8 mouse cellular contexts compared by ENCODE assay signal in genomic region chr4:55531096-55531855, GRCm38 (mm10). TPM values are rescaled to one million over a fixed set of nuclear protein-coding genes. Genes with fewer than 3 reads are reported as not detected.
A peak's percentile ranks its signal among the peaks of the same experiment; 100 is the strongest.
DNase-seq lines count a peak whose midpoint lies in the region; ATAC-seq and TF ChIP-seq lines count a peak whose summit lies in the region.

No protein-coding gene starts in this region.

- DNase-seq in adrenal gland, postnatal 4 days (ENCODE audit: low spot score in 2 of 2) = peak; percentile 8 to 21
- peak; percentile 57 for DNase-seq in gastrocnemius, postnatal 10 days
- peak; percentile 28 for DNase-seq in hindbrain, postnatal 0 days (ENCODE audit: low spot score)
- peak; percentile 50 for DNase-seq in urinary bladder, postnatal 14 days (ENCODE audit: low spot score)

- no peak for ATAC-seq in erythroblast, adult 5-6 weeks (replicated peaks; ENCODE audit: low FRiP score, poor library complexity, severe bottlenecking)
- ATAC-seq in hindbrain, postnatal 0 days = no peak
- no peak for ATAC-seq in liver, embryonic 16.5 days (ENCODE audit: low read depth)
- 0 out of 2 replicates have a peak, but pooled peaks have one; percentile 1 for ATAC-seq in neutrophil, adult 5-6 weeks (ENCODE audit: extremely low read depth, insufficient number of reproducible peaks, low FRiP score, poor library complexity, severe bottlenecking)

- peaks cover 67% of the 10 kb centered on the region for H3K27me3 ChIP-seq in erythroblast, embryonic 14.5 days (ENCODE audit: control insufficient read depth)
- 0 out of 2 replicates have a peak, but pooled peaks cover 5% of the 10 kb centered on the region for H3K27me3 ChIP-seq in hindbrain, postnatal 0 days (ENCODE audit: insufficient read depth, low read length)
- H3K27me3 ChIP-seq in liver, embryonic 16.5 days (ENCODE audit: control insufficient read depth, insufficient read depth, low read depth, low read length) = peaks cover 70% of the 10 kb centered on the region

- H3K4me1 ChIP-seq in erythroblast, embryonic 14.5 days (ENCODE audit: control insufficient read depth) = peaks cover 3% of the 10 kb centered on the region
- H3K4me1 ChIP-seq in hindbrain, postnatal 0 days (ENCODE audit: insufficient read depth, low read length) = peaks cover 9% of the 10 kb centered on the region; the same call in 1 of the 2 replicates
- H3K4me1 ChIP-seq in liver, embryonic 16.5 days (ENCODE audit: control insufficient read depth, low read depth, low read length) = peaks cover 12% of the 10 kb centered on the region

- TF ChIP-seq CTCF in hindbrain, postnatal 0 days (IDR thresholded peaks at IDR 0.05; ENCODE audit: low read depth) = peak; percentile 63

- no peaks in the 10 kb centered on the region for H3K9me3 ChIP-seq in erythroblast, embryonic 14.5 days (ENCODE audit: control insufficient read depth, low read length)
- no peaks in the 10 kb centered on the region for H3K9me3 ChIP-seq in hindbrain, postnatal 0 days (ENCODE audit: low read length)
- H3K9me3 ChIP-seq in liver, embryonic 16.5 days (replicated peaks; ENCODE audit: control insufficient read depth, low read length) = no peaks in the 10 kb centered on the region

- H3K9ac ChIP-seq in hindbrain, postnatal 0 days (replicated peaks; ENCODE audit: low read length) = peak overlapping the region; percentile 21
- H3K9ac ChIP-seq in liver, embryonic 16.5 days (ENCODE audit: low read depth, low read length) = no peak overlapping the region; the same call in 1 of the 2 replicates

- H3K27ac ChIP-seq in hindbrain, postnatal 0 days = no peak overlapping the region
- H3K27ac ChIP-seq in liver, embryonic 16.5 days (ENCODE audit: low read length) = no peak overlapping the region

- H3K4me2 ChIP-seq in hindbrain, postnatal 0 days (ENCODE audit: low read depth, low read length) = peak overlapping the region; percentile 82
- H3K4me2 ChIP-seq in liver, embryonic 16.5 days (ENCODE audit: low read depth, low read length) = peak overlapping the region; percentile 81

- H3K36me3 ChIP-seq in erythroblast, embryonic 14.5 days (ENCODE audit: control insufficient read depth) = no peaks in the 10 kb centered on the region
- no peaks in the 10 kb centered on the region for H3K36me3 ChIP-seq in hindbrain, postnatal 0 days (ENCODE audit: insufficient read depth, low read length)
- H3K36me3 ChIP-seq in liver, embryonic 16.5 days (ENCODE audit: control insufficient read depth, insufficient read depth) = no peaks in the 10 kb centered on the region

- WGBS in hindbrain, postnatal 0 days = under 1% methylated on average over 51 of the region's 56 CpGs
- WGBS in liver, embryonic 16.5 days (ENCODE audit: insufficient replicate concordance) = 2% methylated on average over 55 of the region's 56 CpGs

- peak overlapping the region; percentile 29 for H3K4me3 ChIP-seq in erythroblast, embryonic 14.5 days (replicated peaks)
- peak overlapping the region; percentile 62 for H3K4me3 ChIP-seq in hindbrain, postnatal 0 days (ENCODE audit: low read length)
- peak overlapping the region; percentile 55 for H3K4me3 ChIP-seq in liver, embryonic 16.5 days (ENCODE audit: low read depth, low read length)

RNA-seq across cellular contexts. Expression of gene Klf4, which starts 1.0 kb away (rescaled TPM):
- 0.23 and 0.37 TPM in 2 replicates for polyA plus RNA-seq in erythroblast, embryonic 14.5 days (2012)
- total RNA-seq in erythroblast, adult 5-6 weeks (2015; ENCODE audit: low replicate concordance) = 5.0 and 10.7 TPM in 2 replicates
- total RNA-seq in erythroblast, adult 5-6 weeks (2017; ENCODE audit: low replicate concordance) = 3.1 and 4.0 TPM in 2 replicates
- total RNA-seq in adrenal gland, postnatal 4 days (2021) = 10 to 100 TPM; 15.2 to 15.3 TPM
- 10 to 100 TPM; 19.3 to 21.8 TPM for total RNA-seq in gastrocnemius, postnatal 10 days (2021)
- 10.6 and 14.6 TPM in 2 replicates for total RNA-seq in hindbrain, postnatal 0 days (2014; rRNA removed)
- 4.0 and 4.3 TPM in 2 replicates for polyA plus RNA-seq in hindbrain, postnatal 0 days (2015; fragmentation: Nextera tagmentation; extraction: Ambion mirVana)
- 0.63 and 0.81 TPM in 2 replicates for polyA plus RNA-seq in liver, embryonic 16.5 days (2015; fragmentation: Nextera tagmentation; extraction: Ambion mirVana)
- 11.4 and 11.9 TPM in 2 replicates for total RNA-seq in neutrophil, adult 5-6 weeks (2017)
